Mouse (Mus musculus) CH12.LX (cell line): ENCODE results near the gene Itgav. TPM values are rescaled to one million over a fixed set of nuclear protein-coding genes. Genes with fewer than 3 reads are reported as not detected.

Experiments
- DNase-seq: peaks from one replicate; pipeline ENCODE4 v3.0.0-alpha.2; 2013; ENCODE audit errors: extremely low read depth
- H3K27ac ChIP-seq: 2 replicates; pipeline ENCODE4 v1.5.1; 2012; ENCODE audit warnings: low read depth, mild to moderate bottlenecking, control low read depth, moderate library complexity; ENCODE audit not compliant: insufficient read depth
- H3K27me3 ChIP-seq: replicated peaks from 2 replicates; pipeline ENCODE3; 2012; ENCODE audit warnings: inconsistent platforms
- H3K36me3 ChIP-seq, 2 experiments: replicated peaks in 1 of 2; 2 replicates each; pipeline versions ENCODE3 to v1.6.1; 2012; ENCODE audit warnings: inconsistent platforms in 1 of 2, low read length in 1 of 2, mild to moderate bottlenecking in 1 of 2, mixed read lengths in 1 of 2, moderate library complexity in 1 of 2; ENCODE audit not compliant: control insufficient read depth in 1 of 2, insufficient read depth in 1 of 2
- H3K4me1 ChIP-seq, 2 experiments: 2 replicates each; pipeline ENCODE4 v1.6.1; 2012; ENCODE audit warnings: inconsistent platforms in 1 of 2, moderate library complexity in 1 of 2; ENCODE audit not compliant: insufficient read depth in 2 of 2, control insufficient read depth in 1 of 2
- H3K4me2 ChIP-seq: 2 replicates; pipeline ENCODE4 v1.6.1; 2012; ENCODE audit warnings: low read depth, mild to moderate bottlenecking, control low read depth; ENCODE audit not compliant: poor library complexity, insufficient read depth, severe bottlenecking
- H3K4me3 ChIP-seq, 3 experiments: fragments of 150-350 bp in 1 of 3; sonication (generic) in 1 of 3; replicated peaks in 1 of 3; 2 replicates each; pipeline versions ENCODE3 to v1.5.1; 2011 to 2012; ENCODE audit warnings: low read depth in 2 of 3, low read length in 2 of 3, mild to moderate bottlenecking in 2 of 3, moderate library complexity in 2 of 3, control low read depth in 1 of 3, improper control_type of control experiment in 1 of 3, inconsistent platforms in 1 of 3, mixed read lengths in 1 of 3; ENCODE audit not compliant: poor library complexity in 1 of 3
- H3K79me2 ChIP-seq: replicated peaks from 2 replicates; pipeline ENCODE4 v1.6.1; 2012; ENCODE audit warnings: mild to moderate bottlenecking, moderate library complexity; ENCODE audit not compliant: control insufficient read depth, poor library complexity, insufficient read depth, severe bottlenecking; ENCODE audit errors: extremely low read depth
- H3K9ac ChIP-seq: 2 replicates; pipeline ENCODE4 v1.6.1; 2012; ENCODE audit warnings: low read depth, mild to moderate bottlenecking, control low read depth, moderate library complexity; ENCODE audit not compliant: insufficient read depth
- H3K9me3 ChIP-seq: replicated peaks from 2 replicates; pipeline ENCODE3; 2012; ENCODE audit warnings: low read length, inconsistent platforms, mixed read lengths
- BHLHE40 ChIP-seq: IDR thresholded peaks from 2 replicates; pipeline ENCODE4 v1.6.1; 2011; ENCODE audit warnings: mild to moderate bottlenecking, low read depth, low read length, improper control_type of control experiment
- CHD1 ChIP-seq: IDR thresholded peaks from 2 replicates; pipeline ENCODE4 v1.6.1; 2012; ENCODE audit warnings: low read depth, low read length, improper control_type of control experiment, inconsistent platforms
- CHD2 ChIP-seq: IDR thresholded peaks from 2 replicates; pipeline ENCODE4 v1.6.1; 2011; ENCODE audit warnings: low read length, improper control_type of control experiment
- CTCF ChIP-seq, 2 experiments: IDR thresholded peaks in 1 of 2; conservative IDR thresholded peaks in 1 of 2; 2 replicates each; pipeline ENCODE4 v1.5.1; 2011 to 2012; ENCODE audit warnings: low read depth in 2 of 2, low read length in 2 of 2, improper control_type of control experiment in 1 of 2, inconsistent platforms in 1 of 2, mild to moderate bottlenecking in 1 of 2, moderate library complexity in 1 of 2
- E2F4 ChIP-seq: IDR thresholded peaks from 2 replicates; pipeline ENCODE4 v1.6.1; 2011; ENCODE audit warnings: low read depth, low read length, improper control_type of control experiment; ENCODE audit not compliant: insufficient replicate concordance
- ELF1 ChIP-seq: IDR thresholded peaks from 2 replicates; pipeline ENCODE4 v1.6.1; 2014; ENCODE audit warnings: low read depth, mild to moderate bottlenecking, inconsistent platforms, low read length, improper control_type of control experiment
- ETS1 ChIP-seq: conservative IDR thresholded peaks from 2 replicates; pipeline ENCODE4 v1.6.1; 2012; ENCODE audit warnings: low read depth, mild to moderate bottlenecking, inconsistent platforms, low read length, improper control_type of control experiment, moderate library complexity
- GABPA ChIP-seq: IDR thresholded peaks from 2 replicates; pipeline ENCODE4 v1.6.1; 2012; ENCODE audit warnings: low read depth, low read length, improper control_type of control experiment, inconsistent platforms; ENCODE audit not compliant: insufficient replicate concordance
- IRF4 ChIP-seq: IDR thresholded peaks from 2 replicates; pipeline ENCODE4 v1.6.1; 2014; ENCODE audit warnings: low read depth, mild to moderate bottlenecking, inconsistent platforms, low read length, improper control_type of control experiment
- JUN ChIP-seq: IDR thresholded peaks from 2 replicates; pipeline ENCODE4 v1.6.1; 2011; ENCODE audit warnings: low read depth, mild to moderate bottlenecking, low read length, improper control_type of control experiment, moderate library complexity; ENCODE audit not compliant: insufficient read depth
- JUND ChIP-seq: conservative IDR thresholded peaks from 2 replicates; pipeline ENCODE4 v1.6.1; 2011; ENCODE audit warnings: low read depth, low read length, improper control_type of control experiment
- MAX ChIP-seq: IDR thresholded peaks from 2 replicates; pipeline ENCODE4 v1.6.1; 2011; ENCODE audit warnings: low read length, improper control_type of control experiment
- NELFE ChIP-seq: IDR thresholded peaks from 2 replicates; pipeline ENCODE4 v1.6.1; 2011; ENCODE audit warnings: low read depth, low read length, improper control_type of control experiment
- PAX5 ChIP-seq: IDR thresholded peaks from 2 replicates; pipeline ENCODE4 v1.6.1; 2012; ENCODE audit warnings: low read length, inconsistent platforms, mixed read lengths
- POLR2A ChIP-seq: IDR thresholded peaks from 2 replicates; pipeline ENCODE4 v1.6.1; 2011; ENCODE audit warnings: low read depth, mild to moderate bottlenecking, improper control_type of control experiment, low read length
- RAD21 ChIP-seq: IDR thresholded peaks from 2 replicates; pipeline ENCODE4 v1.6.1; 2011; ENCODE audit warnings: low read depth, mild to moderate bottlenecking, low read length, improper control_type of control experiment, moderate library complexity
- SIN3A ChIP-seq: IDR thresholded peaks from 2 replicates; pipeline ENCODE4 v1.6.1; 2012; ENCODE audit warnings: low read length, improper control_type of control experiment, inconsistent platforms
- SMC3 ChIP-seq: IDR thresholded peaks from 2 replicates; pipeline ENCODE4 v1.6.1; 2011; ENCODE audit warnings: low read depth, low read length, improper control_type of control experiment
- UBTF ChIP-seq: IDR thresholded peaks from 2 replicates; pipeline ENCODE4 v1.6.1; 2012; ENCODE audit warnings: low read depth, mild to moderate bottlenecking, inconsistent platforms, low read length, improper control_type of control experiment, moderate library complexity
- USF1 ChIP-seq: IDR thresholded peaks from 2 replicates; pipeline ENCODE4 v1.6.1; 2014; ENCODE audit warnings: low read depth, mild to moderate bottlenecking, inconsistent platforms, low read length, improper control_type of control experiment
- USF2 ChIP-seq: conservative IDR thresholded peaks from 2 replicates; pipeline ENCODE4 v1.6.1; 2011; ENCODE audit warnings: low read depth, low read length, improper control_type of control experiment
- dilution Hi-C: fragments of 300-500 bp; cut with MboI; formaldehyde crosslinking; loops from 2 replicates; pipeline ENCODE4 v1.14.3; 2020; ENCODE audit warnings: low sequenced_read_pairs; ENCODE audit not compliant: extremely low pct_unique_long_range_greater_than_20kb, extremely low pct_ligation_motif_present
- in situ Hi-C: fragments of 300-500 bp; cut with MboI; formaldehyde crosslinking; loops from 3 replicates; pipeline ENCODE4 v1.14.3; 2019; ENCODE audit warnings: low sequenced_read_pairs, low pct_ligation_motif_present, low pct_unique_long_range_greater_than_20kb, mixed read lengths
- polyA plus RNA-seq: library from polyadenylated mRNA; unstranded; fragments of >175 nt; gene quantifications from 2 replicates; pipeline ENCODE4 v1.2.1, GENCODE M21; 2012; ENCODE audit warnings: low read depth; ENCODE audit not compliant: insufficient read length
- total RNA-seq, 2 experiments: library from RNA; depleted of rRNA; stranded (reverse); fragments of 300-350 nt in 1 of 2; fragments of >200 nt in 1 of 2; gene quantifications; 2 replicates each; pipeline ENCODE4 v1.2.3; 2012 to 2014

Itgav gene
- total and polyA plus RNA-seq, 3 experiments: 16.2 to 28.2 (median 25.5) TPM

DNA sequence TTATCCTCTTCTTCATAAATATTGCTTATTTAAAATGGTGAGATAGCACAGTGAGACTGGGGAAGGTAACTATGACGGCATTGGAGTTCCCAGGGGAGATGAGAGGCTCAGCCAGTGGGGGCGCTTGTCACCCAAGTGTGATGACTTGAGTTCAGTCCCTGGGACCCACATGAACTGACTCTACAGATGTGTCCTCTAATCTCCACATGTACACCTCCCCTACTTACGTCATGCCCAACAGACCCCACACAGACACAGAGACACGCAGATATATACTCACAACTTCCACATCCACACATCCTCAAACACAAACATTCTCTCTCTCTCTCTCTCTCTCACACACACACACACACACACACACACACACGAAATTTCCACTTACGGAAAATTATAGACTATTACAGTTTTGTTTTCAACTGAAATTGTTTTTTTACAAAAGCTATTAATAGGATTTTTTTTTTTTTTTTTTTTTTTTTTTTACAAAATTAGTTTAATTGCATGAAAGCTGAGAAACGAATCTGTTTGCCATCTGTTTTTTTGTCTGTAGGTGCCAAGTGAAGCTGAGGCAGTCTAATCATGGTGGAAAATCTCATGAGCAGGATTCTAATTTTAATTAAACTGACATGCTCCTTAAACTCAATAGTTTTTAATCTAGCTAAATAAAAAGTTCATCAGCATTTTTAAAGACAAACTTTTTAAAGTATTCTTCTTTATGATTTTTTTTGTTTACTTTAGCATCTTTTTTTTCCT lies 38.1 kb downstream of the Itgav start (continued):
- TF ChIP-seq CHD1: no peak
- no peak; the same call in none of the 2 replicates for TF ChIP-seq RAD21
- TF ChIP-seq CTCF (conservative IDR thresholded peaks at IDR 0.05 in 1 of 2, IDR thresholded peaks at IDR 0.05 in 1 of 2; ENCODE audit: low read depth in 2 of 2, low read length in 2 of 2): peak in 1 of 2 experiments; percentile 64; a peak in 2 of 4 replicates
- TF ChIP-seq CHD2: no peak
- no peak for TF ChIP-seq ELF1
- peak; percentile 59 for TF ChIP-seq ETS1
- TF ChIP-seq USF2: no peak
- no peak for TF ChIP-seq MAX
- no peak for TF ChIP-seq POLR2A
- TF ChIP-seq IRF4: peak; percentile 20; the same call in 1 of the 2 replicates
- no peak for TF ChIP-seq GABPA
- TF ChIP-seq BHLHE40: no peak
- TF ChIP-seq JUND: 0 out of 2 replicates have a peak, but pooled peaks have one; percentile 8
- TF ChIP-seq PAX5: no peak
- TF ChIP-seq E2F4: no peak
- TF ChIP-seq UBTF: no peak
- no peak for TF ChIP-seq NELFE
- TF ChIP-seq JUN: no peak
- TF ChIP-seq SMC3: no peak
- no peak for TF ChIP-seq USF1
- no peak for TF ChIP-seq SIN3A

DNA sequence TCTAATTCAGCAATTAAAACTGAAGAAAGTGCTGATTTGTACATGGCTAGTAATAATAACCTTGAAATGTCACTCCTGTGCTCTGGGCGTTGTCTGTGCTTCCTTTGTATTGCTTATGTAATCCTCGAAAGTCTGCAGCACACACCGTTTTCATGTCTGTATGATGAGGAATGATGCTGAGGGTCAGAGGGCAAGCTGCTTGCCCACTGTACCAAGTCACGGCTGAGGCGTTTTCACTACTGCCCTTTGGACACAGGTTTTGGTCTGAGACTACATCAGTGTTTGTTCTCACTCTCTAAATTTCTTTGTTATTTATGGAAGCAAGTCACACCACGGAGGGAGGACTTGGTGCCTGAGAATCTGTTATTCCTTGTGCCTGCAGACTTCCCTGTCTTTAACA lies 41.9 kb downstream of the Itgav start:
- Histone ChIP-seq H3K27ac (no peak overlapping the region), H3K36me3 (peaks cover 15 to 60% of the 10 kb centered on the region in 2 experiments), H3K79me2 (no peaks in the 10 kb centered on the region), H3K4me2 (no peak overlapping the region), H3K4me3 (no peak overlapping the region), H3K9ac (no peak overlapping the region), H3K27me3 (no peaks in the 10 kb centered on the region), H3K4me1 (peaks cover 8 to 58% of the 10 kb centered on the region in 2 experiments), H3K9me3 (no peaks in the 10 kb centered on the region)
- in situ Hi-C loops: no loop called here
- no peak for TF ChIP-seq SIN3A
- no peak for TF ChIP-seq IRF4
- no peak for TF ChIP-seq CHD1
- no peak for TF ChIP-seq BHLHE40
- TF ChIP-seq USF1: no peak
- dilution Hi-C loops: no loop called here
- DNase-seq: no peak
